Mouse (Mus musculus) C2C12 (cell line): Measurements from ENCODE around the gene Tsfm. TPM values are rescaled to one million over a fixed set of nuclear protein-coding genes. Genes with fewer than 3 reads are reported as not detected.

Experiments used
- H3K27me3 ChIP-seq: one replicate; pipeline ENCODE4 v1.6.1; 2011; ENCODE audit not compliant: control insufficient read depth, insufficient read depth, insufficient read length
- H3K36me3 ChIP-seq: one replicate; pipeline ENCODE4 v1.6.1; 2011; ENCODE audit not compliant: control insufficient read depth, insufficient read depth
- H3K4me3 ChIP-seq: one replicate; pipeline ENCODE4 v1.5.1; 2011; ENCODE audit warnings: mild to moderate bottlenecking, control low read depth; ENCODE audit not compliant: poor library complexity, insufficient read depth, severe bottlenecking
- H3K79me2 ChIP-seq: one replicate; pipeline ENCODE4 v1.6.1; 2011; ENCODE audit not compliant: control insufficient read depth, insufficient read depth
- H3K79me3 ChIP-seq: one replicate; pipeline ENCODE4 v1.6.1; 2011; ENCODE audit warnings: low read depth, control low read depth
- H3ac ChIP-seq: one replicate; pipeline ENCODE3; 2011; ENCODE audit warnings: low read depth; ENCODE audit not compliant: control insufficient read depth, insufficient read length
- CEBPB ChIP-seq: IDR thresholded peaks from one replicate; pipeline ENCODE4 v1.6.1; 2011; ENCODE audit warnings: low read depth, mild to moderate bottlenecking, control low read depth, moderate library complexity
- CTCF ChIP-seq: IDR thresholded peaks from one replicate; pipeline ENCODE4 v1.5.1; 2011; ENCODE audit not compliant: control insufficient read depth, insufficient read depth, insufficient read length
- FOSL1 ChIP-seq: IDR thresholded peaks from one replicate; pipeline ENCODE4 v1.8.0; 2011; ENCODE audit warnings: mild to moderate bottlenecking, low read length; ENCODE audit not compliant: poor library complexity, insufficient read depth, severe bottlenecking
- MAX ChIP-seq: IDR thresholded peaks from one replicate; pipeline ENCODE4 v1.6.1; 2011; ENCODE audit warnings: mild to moderate bottlenecking, control low read depth
- MYOD1 ChIP-seq: IDR thresholded peaks from one replicate; pipeline ENCODE4 v1.6.1; 2011; ENCODE audit warnings: low read depth; ENCODE audit not compliant: control insufficient read depth, insufficient read length
- MYOG ChIP-seq: IDR thresholded peaks from one replicate; pipeline ENCODE4 v1.6.1; 2011; ENCODE audit not compliant: control insufficient read depth, insufficient read length; ENCODE audit errors: extremely low read depth
- USF1 ChIP-seq: IDR thresholded peaks from one replicate; pipeline ENCODE4 v1.6.1; 2011; ENCODE audit warnings: low read depth, mild to moderate bottlenecking, control low read depth, moderate library complexity
- microRNA-seq: library from miRNA; unstranded; fragments of <30 nt; microRNA quantifications from one replicate; pipeline ENCODE4, GENCODE M21; 2019; ENCODE audit warnings: borderline microRNAs expressed
- polyA plus RNA-seq: library from polyadenylated mRNA; unstranded; fragments of >200 nt; fragmentation: generic; extraction: Trizol; gene quantifications from one replicate; pipeline ENCODE4 v1.2.1, GENCODE M21; 2012; ENCODE audit warnings: missing spikeins

Tsfm gene
- polyA plus RNA-seq, 1 experiment, result 66.0 TPM

DNA sequence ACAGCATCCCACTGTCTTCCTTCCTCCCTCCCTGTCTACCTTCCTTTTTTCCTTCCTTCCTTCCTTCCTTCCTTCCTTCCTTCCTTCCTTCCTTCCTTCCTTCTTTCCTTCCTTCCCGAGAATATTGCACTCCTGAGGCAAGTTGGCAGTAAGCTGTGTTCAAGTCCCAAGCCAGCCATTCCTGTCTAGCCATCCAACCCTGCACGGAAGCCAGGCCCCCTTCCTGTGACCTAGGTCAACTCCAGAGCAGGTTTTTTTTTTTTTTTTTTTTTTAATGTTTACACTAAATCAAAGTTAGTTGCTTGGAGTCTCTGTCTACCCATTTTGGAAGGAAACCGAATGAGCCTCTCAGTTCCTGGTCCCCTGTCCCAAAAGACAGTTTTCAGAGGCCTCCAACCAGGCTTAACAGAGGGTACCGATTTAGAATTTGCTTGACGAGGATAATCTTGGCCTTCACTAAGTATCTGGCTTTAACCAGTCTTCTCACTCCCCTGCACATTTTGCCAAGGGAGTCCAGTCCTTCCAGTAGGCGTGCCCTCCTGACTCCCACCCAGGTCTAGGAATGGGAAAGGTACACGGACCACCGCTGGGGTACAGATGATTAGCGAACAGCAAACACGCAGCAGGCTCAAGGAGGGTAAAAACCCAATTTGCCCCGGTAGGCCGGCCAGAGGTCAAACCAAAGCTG is 59.1 kb downstream of the Tsfm start:
- Histone ChIP-seq H3K36me3 (no peaks in the 10 kb centered on the region), H3K79me3 (no peaks in the 10 kb centered on the region), H3K27me3 (no peaks in the 10 kb centered on the region), H3K4me3 (no peak overlapping the region), H3ac (no peak overlapping the region), H3K79me2 (no peaks in the 10 kb centered on the region)
- TF ChIP-seq MAX, result no peak
- no peak for TF ChIP-seq CEBPB
- no peak for TF ChIP-seq MYOD1
- no peak for TF ChIP-seq USF1

DNA sequence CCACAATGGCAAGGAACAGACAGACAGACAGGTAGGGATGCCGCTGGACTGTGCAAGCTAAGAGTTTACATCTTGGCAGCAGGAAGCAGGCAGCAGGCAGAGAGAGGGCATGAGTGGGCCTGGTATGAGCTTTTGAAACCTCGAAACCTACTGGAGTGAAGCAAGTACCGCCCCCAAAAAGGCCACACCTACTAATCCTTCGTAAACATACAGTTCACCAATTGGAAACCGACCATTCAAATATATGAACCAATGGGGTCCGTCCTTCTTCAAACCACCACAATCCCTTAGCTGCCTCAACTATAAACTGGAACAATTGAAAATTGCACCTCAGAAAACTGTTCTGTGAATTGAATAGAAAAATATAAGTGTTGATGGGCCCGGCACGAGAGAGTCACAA is 66.8 kb downstream of the Tsfm start:
- H3K36me3 ChIP-seq, result no peaks in the 10 kb centered on the region
- H3K4me3 ChIP-seq, result no peak overlapping the region
- H3ac ChIP-seq, result no peak overlapping the region
- H3K79me3 ChIP-seq, result no peaks in the 10 kb centered on the region
- TF ChIP-seq CTCF, result no peak
- H3K27me3 ChIP-seq, result no peaks in the 10 kb centered on the region
- no peaks in the 10 kb centered on the region for H3K79me2 ChIP-seq

DNA sequence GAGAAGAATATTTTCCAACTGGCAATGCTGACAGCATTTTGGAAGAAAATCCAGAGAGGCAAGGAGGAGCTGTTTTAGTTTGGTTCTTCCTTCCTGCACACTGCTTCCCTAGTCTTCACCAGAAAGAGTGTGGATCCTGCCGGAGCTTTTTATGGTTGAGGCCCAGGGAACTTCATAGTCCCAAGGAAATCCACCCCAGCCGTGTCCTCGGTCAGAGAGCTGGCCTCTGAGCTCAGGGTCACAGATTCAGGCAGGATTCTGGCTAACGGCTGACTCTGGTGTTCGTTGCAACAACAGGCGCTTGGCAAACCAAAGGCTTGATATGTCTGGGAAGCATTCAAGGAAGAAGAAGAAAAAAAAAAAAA is 67.7 kb downstream of the Tsfm start:
- TF ChIP-seq MYOG (no peak), USF1 (no peak), CEBPB (no peak), MYOD1 (no peak), FOSL1 (no peak), MAX (no peak), CTCF (no peak)
- Histone ChIP-seq H3K79me3 (no peaks in the 10 kb centered on the region), H3K79me2 (no peaks in the 10 kb centered on the region), H3K36me3 (no peaks in the 10 kb centered on the region), H3ac (no peak overlapping the region), H3K4me3 (no peak overlapping the region), H3K27me3 (no peaks in the 10 kb centered on the region)

DNA sequence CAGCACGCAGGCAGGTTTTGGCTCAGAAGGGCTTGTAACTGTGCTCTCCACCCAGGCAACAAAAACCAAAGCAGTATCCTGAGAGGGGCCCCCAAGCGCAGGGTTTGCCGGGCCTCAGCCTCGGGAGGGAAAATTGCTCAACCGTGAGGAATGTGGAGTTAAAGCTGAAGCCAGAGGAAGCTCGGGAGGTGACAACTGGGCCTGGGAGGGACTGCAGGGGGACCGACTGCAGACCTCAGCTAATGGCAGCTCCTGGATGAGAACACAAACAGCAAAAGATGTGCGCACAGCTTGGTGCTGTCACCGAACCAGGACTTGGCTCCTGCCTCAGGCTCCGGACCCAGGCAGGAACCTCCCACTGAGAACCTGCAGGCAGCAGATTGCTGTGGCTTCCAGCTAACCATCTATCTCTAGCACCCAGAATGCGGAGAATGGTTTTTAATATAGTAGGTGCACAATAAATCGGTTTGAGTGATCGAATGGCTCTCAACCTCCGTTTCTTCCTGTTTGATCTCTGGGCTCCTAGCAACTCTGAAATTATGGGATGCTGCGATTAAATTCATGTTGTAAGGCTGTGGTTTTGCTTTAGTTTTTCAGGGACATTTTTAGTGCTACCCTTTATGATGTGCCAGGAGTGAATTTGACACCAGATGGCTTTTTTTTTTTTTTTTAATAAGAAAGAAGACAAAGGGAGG is 68.2 kb downstream of the Tsfm start:
- H3K79me3 ChIP-seq, result no peaks in the 10 kb centered on the region
- H3K79me2 ChIP-seq, result no peaks in the 10 kb centered on the region
- H3K36me3 ChIP-seq, result no peaks in the 10 kb centered on the region
- no peak overlapping the region for H3K4me3 ChIP-seq
- no peak overlapping the region for H3ac ChIP-seq
- H3K27me3 ChIP-seq, result no peaks in the 10 kb centered on the region
- TF ChIP-seq CEBPB (peak; percentile 81), CTCF (no peak), MYOG (no peak), FOSL1 (no peak)

DNA sequence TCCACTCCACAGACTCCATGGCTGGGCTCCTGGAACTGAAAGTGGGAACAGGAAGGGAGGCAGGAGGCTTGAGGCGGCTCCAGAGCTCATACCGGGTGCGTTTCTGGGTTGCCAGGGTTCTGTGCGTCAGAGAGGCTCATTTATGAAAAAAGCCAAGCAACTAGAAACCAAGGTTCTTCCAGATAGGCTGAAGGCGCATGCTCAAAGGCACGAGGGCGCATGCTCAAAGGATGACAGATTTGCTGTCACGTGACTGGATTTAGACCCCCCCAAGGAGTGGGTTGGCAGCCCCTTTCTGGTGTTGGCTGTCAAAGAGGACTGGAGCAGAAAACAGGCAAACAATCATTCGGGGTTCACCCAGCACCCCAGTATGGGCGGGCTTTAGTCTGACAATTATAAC is 68.9 kb downstream of the Tsfm start:
- Histone ChIP-seq H3K4me3 (no peak overlapping the region), H3K36me3 (no peaks in the 10 kb centered on the region), H3K79me3 (no peaks in the 10 kb centered on the region), H3ac (no peak overlapping the region), H3K27me3 (no peaks in the 10 kb centered on the region), H3K79me2 (no peaks in the 10 kb centered on the region)
- no peak for TF ChIP-seq FOSL1
- peak; percentile 65 for TF ChIP-seq USF1
- TF ChIP-seq CEBPB, result no peak
- no peak for TF ChIP-seq MYOD1

Small RNA genes within 50 kb of the gene (microRNA-seq; reads per million reads assigned to microRNA genes)
- gene Mir26a-2, result 151 reads per million, percentile 76 among the genes with 10 or more reads in this experiment
- gene Mir546, result not detected

Other genes starting within 250 kb of the Tsfm start
- 13.4 TPM for gene Atp23, start 129.5 kb downstream of the Tsfm start, polyA plus RNA-seq
- gene Ctdsp2, start 52.1 kb downstream of the Tsfm start, polyA plus RNA-seq, result 57.5 TPM
- gene Avil, start 30.1 kb downstream of the Tsfm start, polyA plus RNA-seq, result 0.13 TPM
- 31.3 TPM for gene Mettl1, start 10.6 kb upstream of the Tsfm start, polyA plus RNA-seq
- gene Eef1akmt3, start 10.7 kb upstream of the Tsfm start, polyA plus RNA-seq, result 0.22 TPM
- 0.20 TPM for gene Cyp27b1, start 17.4 kb upstream of the Tsfm start, polyA plus RNA-seq
- gene March9, start 29.3 kb upstream of the Tsfm start, polyA plus RNA-seq, result 3.0 TPM
- gene Cdk4, start 32.7 kb upstream of the Tsfm start, polyA plus RNA-seq, result 714 TPM
- 118 TPM for gene Tspan31, start 39.4 kb upstream of the Tsfm start, polyA plus RNA-seq
- gene Agap2, start 44.4 kb upstream of the Tsfm start, polyA plus RNA-seq, result 3.2 TPM
- 35.6 TPM for gene Os9, start 90.3 kb upstream of the Tsfm start, polyA plus RNA-seq
- gene B4galnt1, start 134.4 kb upstream of the Tsfm start, polyA plus RNA-seq, result 23.8 TPM
- gene Slc26a10, start 149.8 kb upstream of the Tsfm start, polyA plus RNA-seq, result 2.9 TPM
- gene Arhgef25, start 159.2 kb upstream of the Tsfm start, polyA plus RNA-seq, result 31.8 TPM
- 24.4 TPM for gene Dtx3, start 164.9 kb upstream of the Tsfm start, polyA plus RNA-seq
- 25.8 TPM for gene Pip4k2c, start 180.7 kb upstream of the Tsfm start, polyA plus RNA-seq
- 0.29 TPM for gene Kif5a, start 232.5 kb upstream of the Tsfm start, polyA plus RNA-seq
- gene Dctn2, start 235.5 kb upstream of the Tsfm start, polyA plus RNA-seq, result 170 TPM